Mouse (Mus musculus) left cerebral cortex, postnatal 10 days (tissue): Measurements from ENCODE around the gene Tsc22d3. TPM values are rescaled to one million over a fixed set of nuclear protein-coding genes. Genes with fewer than 3 reads are reported as not detected.
"Not testable (repeated sequence)": the region's sequence is repeated elsewhere in the genome, so short reads cannot be mapped to it uniquely, and the experiment has no call there.

Experiments used
- DNase-seq, 2 experiments: peaks; one replicate each; pipeline ENCODE4 v3.0.0; 2021 to 2022; ENCODE audit warnings: low spot score in 2 of 2, mixed read lengths in 1 of 2; ENCODE audit errors: extremely low spot score in 1 of 2
- intact Hi-C: fragments of 180-260 bp; cut with DNase I; formaldehyde crosslinking; loops from one replicate; pipeline ENCODE4 v1.15.1; 2025
- total RNA-seq, 2 experiments: library from RNA; stranded (reverse); gene quantifications; 2 replicates each; pipeline ENCODE4 v1.2.3; 2021

The Tsc22d3 gene
- total RNA-seq, 2 experiments from 2014 or later = 59.2 to 91.3 TPM

DNA sequence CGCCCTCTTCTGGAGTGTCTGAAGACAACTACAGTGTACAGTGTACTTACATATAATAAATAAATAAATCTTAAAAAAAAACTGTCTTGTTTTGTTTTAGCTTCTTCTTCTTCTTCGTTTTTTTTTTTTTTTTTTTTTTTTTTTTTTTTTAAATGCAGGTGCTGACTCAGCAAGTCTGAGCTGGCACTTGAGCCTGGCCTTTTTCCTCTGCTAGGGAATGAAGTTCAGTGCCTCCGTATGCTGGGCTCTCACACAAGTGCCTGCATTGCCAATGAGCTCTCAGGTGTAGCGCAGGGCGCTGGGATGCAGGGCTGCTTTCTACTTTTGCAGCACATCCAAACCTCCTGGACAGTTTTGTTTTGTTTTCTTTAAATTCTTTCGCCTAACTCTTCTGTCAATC is 90.6 kb downstream of the Tsc22d3 start:
- intact Hi-C loops = loop anchor here (10.0 kb wide), 1 partner anchor 425 kb away; no protein-coding TSS in a partner anchor
- DNase-seq = no peak

DNA sequence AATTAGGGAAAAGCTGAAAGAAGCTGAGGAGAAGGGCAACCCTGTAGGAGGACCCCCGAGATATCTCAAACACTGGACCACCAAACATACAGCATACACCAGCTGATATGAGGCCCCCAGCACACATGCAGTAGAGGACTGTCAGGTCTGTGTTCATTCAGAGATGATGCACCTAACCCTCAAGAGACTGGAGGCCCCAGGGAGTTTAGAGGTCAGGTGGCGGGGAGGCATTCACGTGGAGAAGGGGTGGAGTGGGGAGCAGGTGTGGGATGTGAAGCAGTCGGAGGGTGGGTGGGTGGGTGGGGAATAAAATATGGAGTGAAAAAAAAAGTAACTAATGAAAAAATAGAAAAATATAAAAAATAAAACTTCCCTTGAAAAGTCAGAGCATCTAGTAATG is 91.7 kb downstream of the Tsc22d3 start:
- intact Hi-C loops = loop anchor here (10.0 kb wide), 1 partner anchor 426 kb away; no protein-coding TSS in a partner anchor
- not testable (repeated sequence) for DNase-seq

DNA sequence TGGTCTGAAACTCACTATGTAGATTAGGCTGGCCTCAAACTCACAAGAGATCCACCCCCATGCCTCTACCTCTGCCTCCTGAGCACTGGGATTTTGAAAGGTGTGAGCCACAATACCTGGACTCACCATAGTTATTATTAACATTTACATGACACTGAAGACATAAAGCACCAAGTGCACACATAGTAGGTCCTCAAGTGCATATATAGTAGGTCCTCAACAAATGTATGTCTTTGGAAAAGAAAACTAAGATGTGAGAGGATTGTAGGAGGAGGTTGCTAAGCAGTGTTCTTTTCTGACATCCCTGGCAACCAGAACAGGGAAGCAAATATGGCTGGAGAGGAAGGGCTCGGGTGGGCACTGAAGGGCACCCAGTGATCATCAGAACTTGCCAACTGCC is 93.1 kb downstream of the Tsc22d3 start:
- no peak for DNase-seq
- intact Hi-C loops = loop anchor here (10.0 kb wide), 1 partner anchor 427 kb away; no protein-coding TSS in a partner anchor

DNA sequence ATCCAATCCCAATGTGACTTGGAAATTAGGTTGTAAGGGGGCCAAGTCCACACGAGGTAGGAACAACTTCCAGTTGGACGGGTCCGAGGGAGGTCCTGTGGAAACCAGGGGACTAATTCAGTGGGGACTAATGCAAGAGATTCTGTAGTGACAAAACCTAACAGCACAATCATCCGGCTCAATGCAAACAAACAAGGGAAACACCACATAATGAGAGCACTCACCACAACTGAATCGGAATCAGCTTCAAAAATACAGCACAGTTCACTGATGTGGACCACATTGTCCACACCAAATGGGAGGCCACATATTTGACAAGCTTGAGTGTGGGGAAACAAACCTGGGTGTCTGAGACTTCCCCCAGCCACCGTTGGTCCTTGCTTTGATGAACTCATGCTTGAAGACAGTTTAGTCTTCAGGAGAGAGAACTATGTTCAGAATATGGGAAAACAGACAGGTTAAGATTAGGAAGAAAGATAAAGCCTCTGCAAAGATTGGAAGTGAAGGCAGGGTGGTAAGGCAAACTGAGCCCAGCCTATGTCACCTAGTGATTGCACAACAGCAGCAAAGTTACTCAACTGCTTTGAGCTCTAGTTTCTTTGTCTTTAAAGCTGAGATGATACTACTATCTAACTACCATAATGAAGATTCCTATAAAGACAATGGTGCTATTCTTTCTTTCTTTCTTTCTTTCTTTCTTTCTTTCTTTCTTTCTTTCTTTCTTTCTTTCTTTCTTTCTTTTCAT is 93.9 kb downstream of the Tsc22d3 start:
- intact Hi-C loops = loop anchor here (10.0 kb wide), 1 partner anchor 428 kb away; no protein-coding TSS in a partner anchor
- no peak for DNase-seq

DNA sequence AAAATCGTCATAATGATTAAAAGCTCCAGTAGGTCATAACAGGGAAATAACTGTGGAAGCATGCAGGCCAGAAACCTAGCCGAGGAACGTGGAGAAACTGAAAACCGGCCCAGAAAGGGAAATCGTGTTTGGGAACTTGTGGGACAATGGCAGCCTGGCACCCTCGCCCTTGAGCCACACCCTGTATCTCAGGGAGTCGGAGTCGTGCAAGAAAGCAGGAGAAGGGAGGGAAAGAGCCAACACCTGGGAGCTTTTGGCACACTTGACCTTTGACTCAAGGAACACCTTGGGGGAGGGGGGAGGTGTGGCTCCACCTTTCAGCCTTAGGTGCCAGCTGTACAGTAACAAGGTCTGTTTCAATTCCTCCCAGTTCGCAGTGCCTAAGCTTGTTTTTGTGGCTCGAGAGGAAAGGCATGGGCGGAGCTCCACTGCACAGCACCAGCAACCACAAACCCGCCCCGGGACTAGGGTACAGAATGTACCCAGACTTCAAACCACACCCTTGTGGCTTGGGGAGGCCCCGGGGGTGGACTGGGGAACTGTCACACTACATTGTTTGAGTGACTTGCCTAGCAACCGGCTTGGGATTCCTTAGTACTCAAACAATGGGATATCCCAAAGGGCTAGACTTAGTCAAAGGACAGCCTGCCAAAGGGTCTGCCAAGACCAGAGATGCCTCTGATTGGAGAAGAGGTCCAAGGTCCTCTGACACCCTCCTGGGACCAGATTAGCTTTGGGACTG is 94.8 kb downstream of the Tsc22d3 start:
- peak in 1 of 2 experiments; percentile 79 for DNase-seq
- intact Hi-C loops = loop anchor here (10.0 kb wide), 1 partner anchor 429 kb away; no protein-coding TSS in a partner anchor

DNA sequence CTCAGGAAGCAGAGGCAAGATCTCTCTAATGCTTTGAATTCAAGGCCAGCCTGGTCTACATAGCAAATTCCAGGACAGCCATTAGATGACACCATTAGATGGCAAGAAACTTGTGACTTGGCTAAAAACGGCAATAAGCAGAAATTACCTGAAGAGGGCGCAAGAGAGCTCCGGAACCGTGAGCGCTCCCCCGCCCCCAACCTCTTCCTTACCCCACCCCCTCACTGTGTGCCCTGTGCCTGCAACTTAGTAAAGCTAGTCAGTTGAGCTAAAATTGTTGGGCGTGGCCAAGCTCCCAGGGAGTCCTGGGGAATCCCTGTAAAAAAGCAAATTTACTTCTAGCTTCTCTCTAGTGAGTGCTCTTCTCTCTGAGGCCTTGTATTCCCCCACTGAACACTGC is 96.6 kb downstream of the Tsc22d3 start:
- intact Hi-C loops = loop anchor here (5.0 to 10.0 kb wide), 2 partner anchors 38 to 431 kb away; no protein-coding TSS in a partner anchor
- peak; percentile 5 to 48 for DNase-seq

DNA sequence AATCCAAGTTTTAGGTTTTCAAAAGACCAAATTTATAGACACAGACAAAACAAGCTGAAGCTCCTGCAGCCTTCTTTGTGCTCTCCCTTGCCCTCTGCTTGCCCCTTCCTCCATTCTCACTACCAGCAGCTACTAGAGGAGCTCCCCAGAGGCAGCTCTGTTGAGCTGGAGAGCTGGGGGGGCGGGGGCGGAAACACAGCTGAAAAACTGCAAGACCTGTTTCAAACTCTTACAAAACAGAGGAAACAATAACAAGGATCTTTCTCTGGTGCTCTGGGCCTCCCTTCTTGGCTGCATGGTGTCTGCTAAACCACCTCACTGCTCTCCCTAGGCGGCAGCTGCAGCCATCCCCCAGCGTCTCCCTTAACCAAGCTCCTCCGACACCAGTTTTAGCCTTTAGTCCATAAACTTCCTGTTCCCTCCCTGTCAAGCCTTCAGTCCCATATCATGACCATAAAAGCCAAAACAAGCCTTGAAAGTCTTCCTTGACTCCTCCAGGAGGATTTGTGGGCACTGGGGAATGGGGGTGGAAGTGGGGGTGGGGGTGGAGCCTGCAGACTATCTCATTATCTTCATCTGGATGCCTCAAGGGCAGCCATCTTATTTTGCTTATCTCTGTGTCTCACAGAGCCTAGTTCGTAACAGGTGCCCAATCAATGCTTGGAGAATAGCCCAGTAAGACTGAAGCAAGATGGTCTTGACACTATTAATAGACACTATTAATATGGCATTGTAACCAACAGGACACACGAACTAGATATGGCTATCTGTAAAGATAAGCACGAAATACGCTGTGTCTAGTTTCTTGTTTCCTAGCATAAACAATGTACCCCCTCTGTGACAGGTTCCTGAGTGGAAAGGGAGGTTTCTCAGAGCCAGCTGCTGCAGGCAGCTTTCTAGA is 98.8 kb downstream of the Tsc22d3 start:
- intact Hi-C loops = loop anchor here (5.0 to 10.0 kb wide), 2 partner anchors 41 to 433 kb away; no protein-coding TSS in a partner anchor
- DNase-seq = no peak

DNA sequence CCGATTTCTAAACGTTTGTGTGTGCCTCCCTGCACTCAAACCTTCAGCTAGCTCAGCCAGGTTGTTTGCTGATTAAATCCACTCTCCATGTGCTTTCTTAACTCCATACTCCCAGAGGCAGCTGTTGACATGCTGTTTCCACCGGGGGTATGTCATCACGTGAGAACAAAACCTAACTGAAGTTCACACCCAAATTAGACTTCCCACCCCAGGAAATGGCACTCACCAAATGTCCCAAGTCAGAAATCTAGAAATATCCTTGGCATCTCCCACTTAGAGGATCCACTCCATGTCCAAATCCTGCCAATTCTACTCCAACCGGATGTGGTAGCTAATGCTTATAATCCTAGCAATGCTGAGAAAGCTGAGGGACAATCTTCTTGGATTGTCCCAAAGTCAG is 100.2 kb downstream of the Tsc22d3 start:
- DNase-seq = no peak
- intact Hi-C loops = loop anchor here (5.0 to 10.0 kb wide), 2 partner anchors 42 to 434 kb away; no protein-coding TSS in a partner anchor

DNA sequence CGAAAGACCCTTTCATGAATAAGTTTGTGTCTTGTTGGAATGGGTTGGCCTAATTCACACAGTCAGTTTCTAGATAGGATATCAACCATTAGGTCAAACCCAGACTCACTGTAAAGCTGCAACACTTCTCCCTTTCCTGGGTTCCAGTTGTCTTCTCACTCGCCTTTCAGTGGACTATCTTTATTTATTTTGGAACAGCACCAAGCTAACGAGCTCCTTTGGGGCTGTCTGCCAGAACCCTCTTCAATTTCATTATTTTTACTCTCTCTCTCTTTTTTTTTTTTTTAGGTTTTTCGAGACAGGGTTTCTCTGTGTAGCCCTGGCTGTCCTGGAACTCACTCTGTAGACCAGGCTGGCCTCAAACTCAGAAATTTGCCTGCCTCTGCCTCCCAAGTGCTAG is 102.0 kb downstream of the Tsc22d3 start:
- intact Hi-C loops, DNase-seq: not testable (repeated sequence)

DNA sequence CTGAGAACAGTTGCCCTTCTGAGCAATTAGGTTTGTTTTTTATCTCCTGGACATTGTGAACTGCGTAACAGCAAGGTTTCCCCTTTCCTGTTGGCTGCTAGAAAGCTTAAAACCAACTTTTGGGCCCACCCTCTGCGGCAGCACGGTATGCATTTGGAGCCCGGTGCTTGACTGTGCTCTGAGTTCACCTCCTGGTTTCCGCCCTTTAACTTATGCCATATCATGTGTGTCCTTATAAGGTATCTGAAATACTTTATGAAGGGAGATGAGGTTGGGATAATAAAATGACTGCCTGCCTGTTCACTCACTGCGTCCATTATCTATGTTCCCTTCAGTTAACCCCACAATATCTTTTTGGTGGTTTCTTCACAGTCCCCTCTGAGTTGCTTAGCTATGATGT is 106.3 kb downstream of the Tsc22d3 start:
- intact Hi-C loops = loop anchor here (5.0 kb wide), 1 partner anchor 108 kb away; the partner anchor contains the start of gene Tsc22d3
- DNase-seq = no peak

DNA sequence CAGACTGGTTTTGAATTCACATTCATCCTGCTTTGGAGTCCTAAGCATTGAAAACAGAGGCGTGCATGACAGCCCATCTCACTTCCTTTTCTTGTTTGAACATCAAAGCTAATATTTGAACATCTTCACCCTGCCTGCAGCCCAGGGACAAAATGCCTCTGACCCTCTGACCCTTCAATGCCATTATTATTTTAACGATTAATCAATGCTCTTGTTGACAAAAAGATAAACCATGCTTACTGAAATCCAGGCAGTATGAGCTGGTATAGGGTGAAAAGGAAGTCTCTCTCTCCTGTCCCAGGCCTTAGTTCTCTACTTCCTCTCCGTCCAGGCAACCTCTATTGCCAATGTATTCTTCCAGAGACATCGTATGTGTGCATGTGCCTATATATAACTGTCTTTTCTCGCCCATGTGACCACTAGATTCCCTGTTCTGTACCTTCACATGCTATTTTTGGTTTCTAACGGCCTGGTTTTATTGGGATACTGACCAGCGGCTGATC is 106.9 kb downstream of the Tsc22d3 start:
- DNase-seq = no peak
- intact Hi-C loops = loop anchor here (5.0 kb wide), 1 partner anchor 109 kb away; the partner anchor contains the start of gene Tsc22d3

DNA sequence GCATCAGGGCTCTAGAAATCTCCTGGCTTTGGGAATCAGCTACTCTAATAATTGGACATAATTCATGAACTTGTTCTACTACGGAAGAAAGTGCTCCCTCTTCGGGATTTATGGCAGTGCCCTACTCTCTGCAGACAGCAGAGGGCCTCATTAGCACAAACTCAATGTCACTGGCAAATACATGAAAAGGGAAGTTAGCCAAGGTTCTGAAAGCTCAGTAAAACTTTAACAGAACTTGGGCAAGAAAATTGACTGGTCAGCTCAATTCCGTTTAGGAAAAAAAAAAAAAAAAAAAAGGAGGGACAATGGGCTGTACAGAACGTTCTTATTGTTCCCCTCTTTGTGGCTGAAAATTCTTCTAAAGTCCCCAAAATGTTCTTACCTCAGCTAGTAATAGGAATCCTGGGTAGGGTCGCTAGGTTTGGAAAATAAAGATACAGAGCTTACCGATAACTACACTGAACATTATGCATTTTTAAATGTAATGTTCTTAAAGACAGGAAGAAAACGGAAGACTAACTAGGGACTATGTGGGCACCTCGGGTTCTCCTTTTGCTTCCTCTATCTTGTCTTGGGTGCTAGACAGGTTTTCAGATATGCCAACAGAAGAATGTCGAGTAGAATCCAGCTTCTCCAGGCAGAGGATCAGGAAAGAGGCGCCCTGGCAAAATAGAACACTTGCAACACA is 108.4 kb downstream of the Tsc22d3 start:
- intact Hi-C loops = loop anchor here (5.0 kb wide), 1 partner anchor 110 kb away; the partner anchor contains the start of gene Tsc22d3
- DNase-seq = peak in 1 of 2 experiments; percentile 22

DNA sequence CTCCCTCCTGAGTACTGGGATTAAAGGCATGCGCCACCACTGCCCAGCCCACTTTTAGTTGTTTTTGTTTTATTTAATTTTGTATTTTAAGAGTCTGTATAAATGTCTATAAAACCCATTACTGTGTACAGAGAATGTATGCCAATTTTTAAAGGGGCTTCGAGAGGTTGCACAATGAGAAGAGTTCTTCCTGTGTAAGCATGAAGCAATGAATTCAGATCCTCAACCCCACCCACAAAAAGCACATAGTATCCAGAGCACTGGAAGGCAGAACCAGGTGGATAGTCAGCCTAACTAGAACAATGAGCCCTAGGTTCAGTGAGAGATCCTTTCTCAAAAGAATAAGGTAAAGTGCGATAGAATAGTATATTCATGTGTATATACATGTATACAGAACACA is 110.3 kb downstream of the Tsc22d3 start:
- intact Hi-C loops = loop anchor here (5.0 kb wide), 1 partner anchor 112 kb away; the partner anchor contains the start of gene Tsc22d3
- no peak for DNase-seq

Other genes starting within 250 kb of the Tsc22d3 start
- gene Prps1, start 144.0 kb downstream of the Tsc22d3 start, total RNA-seq = 10 to 100 TPM; 71.1 to 76.4 TPM
- gene Mid2, start 63.9 kb upstream of the Tsc22d3 start, total RNA-seq = 10 to 100 TPM; 30.9 to 31.0 TPM
- not detected for gene Tex13b, start 212.8 kb upstream of the Tsc22d3 start, total RNA-seq